Comparison of ENCODE assay signal across 8 mouse cellular contexts in the genomic region with DNA sequence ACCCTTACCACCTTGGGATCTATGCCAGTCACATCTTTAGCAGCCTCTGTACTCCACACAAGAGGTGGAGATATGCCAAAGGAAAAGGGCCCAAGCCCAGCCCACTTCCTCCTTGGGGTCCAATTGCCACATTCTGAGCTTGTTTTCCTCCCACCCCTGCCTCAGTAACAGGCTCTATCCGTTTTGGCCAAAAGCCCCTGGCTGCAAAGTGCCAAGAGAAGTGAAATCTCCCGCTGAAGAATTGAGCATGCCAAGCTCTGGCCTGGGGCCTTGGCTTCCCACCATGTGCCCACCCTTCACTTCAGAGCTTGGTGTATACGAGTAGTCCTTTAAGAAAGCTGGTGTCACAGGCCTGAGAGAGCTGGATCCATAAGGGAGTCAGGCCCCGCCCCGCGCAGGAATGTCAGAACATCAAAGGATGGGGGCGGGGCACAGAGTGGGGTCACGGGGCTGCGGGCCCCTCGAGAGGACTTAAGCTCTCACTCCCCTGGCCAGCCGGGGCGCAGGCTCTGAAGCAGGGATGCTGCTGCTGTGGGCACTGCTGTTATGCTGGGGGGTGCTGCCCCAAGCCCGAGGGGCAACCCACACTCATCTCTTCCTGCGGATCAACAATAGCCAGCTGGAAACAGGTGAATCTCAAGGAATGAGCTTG. TPM values are rescaled to one million over a fixed set of nuclear protein-coding genes. Genes with fewer than 3 reads are reported as not detected.
A peak's percentile ranks its signal among the peaks of the same experiment; 100 is the strongest.
DNase-seq lines count a peak whose midpoint lies in the region; ATAC-seq and TF ChIP-seq lines count a peak whose summit lies in the region.

A gene (plus strand): TSS at position 478 of the 652 bp plus-strand sequence.

- H3K27ac ChIP-seq in liver, postnatal 0 days (ENCODE audit: low read depth): no peak within 1 kb of the TSS
- H3K27ac ChIP-seq in forebrain, embryonic 16.5 days (ENCODE audit: low read length): peak within 1 kb of the TSS; percentile 7; the same call in 1 of the 2 replicates
- peak within 1 kb of the TSS; percentile 78 for H3K27ac ChIP-seq in kidney, embryonic 15.5 days
- no peak within 1 kb of the TSS for H3K27ac ChIP-seq in thymus, adult 2 months (ENCODE audit: control insufficient read depth, insufficient read depth, low read length)

- TF ChIP-seq EP300 in liver, postnatal 0 days (IDR thresholded peaks at IDR 0.05; ENCODE audit: low read depth): no peak

- H3K4me3 ChIP-seq in liver, postnatal 0 days (ENCODE audit: low read depth, low read length): no peak within 1 kb of the TSS
- H3K4me3 ChIP-seq in forebrain, embryonic 16.5 days (replicated peaks; ENCODE audit: low read length): no peak within 1 kb of the TSS
- H3K4me3 ChIP-seq in kidney, embryonic 15.5 days (replicated peaks): 0 out of 2 replicates have a peak within 1 kb of the TSS, but pooled peaks have one; percentile 7
- H3K4me3 ChIP-seq in thymus, adult 2 months (ENCODE audit: control insufficient read depth, insufficient read depth, low read length): no peak within 1 kb of the TSS

- H3K36me3 ChIP-seq in liver, postnatal 0 days (replicated peaks; ENCODE audit: insufficient read depth, low read length): no peaks in the 10 kb centered on the region
- no peaks in the 10 kb centered on the region for H3K36me3 ChIP-seq in forebrain, embryonic 16.5 days (ENCODE audit: control insufficient read depth, insufficient read depth)
- H3K36me3 ChIP-seq in kidney, embryonic 15.5 days: no peaks in the 10 kb centered on the region
- no peaks in the 10 kb centered on the region for H3K36me3 ChIP-seq in thymus, adult 2 months (ENCODE audit: control insufficient read depth, insufficient read depth, low read length)

- ATAC-seq in liver, postnatal 0 days: no peak
- ATAC-seq in forebrain, embryonic 16.5 days: peak; percentile 95
- ATAC-seq in kidney, embryonic 15.5 days (replicated peaks; ENCODE audit: low FRiP score): peak; percentile 85

- DNase-seq in liver: peak; percentile 11
- no peak for DNase-seq in liver, postnatal 0 days
- peak; percentile 67 to 85 for DNase-seq in lung, postnatal 4 days
- DNase-seq in testis, postnatal 14 days (ENCODE audit: low spot score): peak; percentile 40
- DNase-seq in thymus, adult 2 months: no peak
- DNase-seq in c-Kit-positive CD71-positive TER-119-positive erythroid progenitor cells, embryonic 14.5 days (ENCODE audit: low spot score): no peak

- no peaks in the 10 kb centered on the region for H3K9me3 ChIP-seq in liver, postnatal 0 days (ENCODE audit: low read length)
- no peaks in the 10 kb centered on the region for H3K9me3 ChIP-seq in forebrain, embryonic 16.5 days (ENCODE audit: control insufficient read depth, low read length)
- no peaks in the 10 kb centered on the region for H3K9me3 ChIP-seq in kidney, embryonic 15.5 days (replicated peaks)

- TF ChIP-seq POLR2A in thymus, adult 2 months (IDR thresholded peaks at IDR 0.05; ENCODE audit: control insufficient read depth, extremely low read depth, insufficient read depth, low read length, poor library complexity): no peak

- no peaks in the 10 kb centered on the region for H3K4me1 ChIP-seq in liver, postnatal 0 days (ENCODE audit: insufficient read depth)
- peaks cover 14% of the 10 kb centered on the region for H3K4me1 ChIP-seq in forebrain, embryonic 16.5 days (replicated peaks; ENCODE audit: control insufficient read depth, insufficient read depth, low read length)
- peaks cover 20% of the 10 kb centered on the region for H3K4me1 ChIP-seq in kidney, embryonic 15.5 days
- 0 out of 2 replicates have a peak, but pooled peaks cover 3% of the 10 kb centered on the region for H3K4me1 ChIP-seq in thymus, adult 2 months (replicated peaks; ENCODE audit: control insufficient read depth, insufficient read depth, low read length)

- 20% methylated on average over 14 of the region's 14 CpGs for WGBS in liver, postnatal 0 days (ENCODE audit: insufficient replicate concordance)
- WGBS in forebrain, embryonic 16.5 days: 5% methylated on average over 14 of the region's 14 CpGs
- WGBS in kidney, embryonic 15.5 days: under 1% methylated on average over 14 of the region's 14 CpGs
- WGBS in thymus, adult 2 months: 40% methylated on average over 14 of the region's 14 CpGs

- no peak within 1 kb of the TSS for H3K4me2 ChIP-seq in liver, postnatal 0 days (ENCODE audit: low read depth, low read length)
- peak within 1 kb of the TSS; percentile 18; the same call in 1 of the 2 replicates for H3K4me2 ChIP-seq in forebrain, embryonic 16.5 days (ENCODE audit: low read length)
- peak within 1 kb of the TSS; percentile 49 for H3K4me2 ChIP-seq in kidney, embryonic 15.5 days

- H3K27me3 ChIP-seq in liver, postnatal 0 days (ENCODE audit: insufficient read depth, low read length): no peaks in the 10 kb centered on the region
- 0 out of 2 replicates have a peak, but pooled peaks cover 2% of the 10 kb centered on the region for H3K27me3 ChIP-seq in forebrain, embryonic 16.5 days (replicated peaks; ENCODE audit: control insufficient read depth, insufficient read depth, low read length)
- no peaks in the 10 kb centered on the region for H3K27me3 ChIP-seq in kidney, embryonic 15.5 days
- no peaks in the 10 kb centered on the region for H3K27me3 ChIP-seq in thymus, adult 2 months (ENCODE audit: control insufficient read depth, insufficient read depth, low read length)

- TF ChIP-seq CTCF in liver, postnatal 0 days (IDR thresholded peaks at IDR 0.05; ENCODE audit: low read depth): no peak
- no peak for TF ChIP-seq CTCF in thymus, adult 2 months (IDR thresholded peaks at IDR 0.05; ENCODE audit: borderline replicate concordance, control insufficient read depth, extremely low read depth, insufficient read depth, low read length, poor library complexity)

- no peak within 1 kb of the TSS for H3K9ac ChIP-seq in liver, postnatal 0 days (replicated peaks)
- H3K9ac ChIP-seq in forebrain, embryonic 16.5 days (replicated peaks; ENCODE audit: low read depth, low read length): no peak within 1 kb of the TSS
- H3K9ac ChIP-seq in kidney, embryonic 15.5 days: no peak within 1 kb of the TSS

RNA-seq across cellular contexts. Expression of the gene that starts here (rescaled TPM):
- not detected in 2 replicates for polyA plus RNA-seq in liver, postnatal 0 days (2015; fragmentation: Nextera tagmentation; extraction: Ambion mirVana)
- 0.13 and 0.20 TPM in 2 replicates for polyA plus RNA-seq in forebrain, embryonic 16.5 days (2015; fragmentation: Nextera tagmentation; extraction: Ambion mirVana)
- polyA plus RNA-seq in kidney, embryonic 15.5 days (2015; fragmentation: Nextera tagmentation; extraction: Ambion mirVana): 0.42 and 0.86 TPM in 2 replicates
- polyA plus RNA-seq in thymus, adult 2 months (2012; rRNA removed): 0.40 and 0.65 TPM in 2 replicates

Comparison
In these comparisons a context has a peak if more than half of its experiments do, and no peak if none do; other contexts are left out.
1. DNase-seq: peak in liver (single experiment), lung, postnatal 4 days (2 of 2) and testis, postnatal 14 days (single experiment); none in liver, postnatal 0 days (single experiment), thymus, adult 2 months (single experiment) and c-Kit-positive CD71-positive TER-119-positive erythroid progenitor cells, embryonic 14.5 days (single experiment).
2. Peak in ATAC-seq, H3K27ac ChIP-seq and H3K4me2 ChIP-seq in forebrain, embryonic 16.5 days; RNA of the gene not detected or under 1 TPM.
3. Peak in ATAC-seq, H3K4me3 ChIP-seq, H3K27ac ChIP-seq and H3K4me2 ChIP-seq in kidney, embryonic 15.5 days; RNA of the gene not detected or under 1 TPM.